Mouse (Mus musculus): ENCODE data around the gene Nuf2.

GRCm38 (mm10) chr1:169482596-169483335, 48.5 kb downstream of the Nuf2 start:
- no peak for TF ChIP-seq CTCF (IDR thresholded peaks at IDR 0.05)
- no peak for TF ChIP-seq EP300 (IDR thresholded peaks at IDR 0.05)

Data from lung, postnatal 0 days (tissue).